Mouse (Mus musculus) liver, postnatal 0 days (tissue): Measurements from ENCODE around the gene Nup205. TPM values are rescaled to one million over a fixed set of nuclear protein-coding genes. Genes with fewer than 3 reads are reported as not detected.
A peak's percentile ranks its signal among the peaks of the same experiment; 100 is the strongest.

Source experiments
- ATAC-seq: fragments of 200-750 bp; cut with Nextera tagmentation; 2 replicates; pipeline ENCODE4 v1.8.0; 2017; ENCODE audit warnings: mild to moderate bottlenecking, moderate library complexity
- DNase-seq: peaks from one replicate; pipeline ENCODE4 v3.0.0-alpha.2; 2016
- H3K27ac ChIP-seq: fragments of 300-500 bp; sonication (generic); 2 replicates; pipeline ENCODE4 v1.5.1; 2014; ENCODE audit warnings: antibody characterized with exemption, moderate library complexity, mild to moderate bottlenecking, low read depth
- H3K27me3 ChIP-seq: fragments of 300-500 bp; sonication (generic); 2 replicates; pipeline ENCODE4 v1.6.1; 2014; ENCODE audit warnings: low read length, control low read depth, mixed read lengths; ENCODE audit not compliant: insufficient read depth
- H3K36me3 ChIP-seq: fragments of 300-500 bp; sonication (generic); replicated peaks from 2 replicates; pipeline ENCODE4 v1.6.1; 2014; ENCODE audit warnings: mild to moderate bottlenecking, control low read depth, low read length, moderate library complexity, mixed read lengths; ENCODE audit not compliant: insufficient read depth
- H3K4me1 ChIP-seq: fragments of 300-500 bp; sonication (generic); 2 replicates; pipeline ENCODE4 v1.6.1; 2014; ENCODE audit warnings: antibody characterized with exemption, mild to moderate bottlenecking, control low read depth; ENCODE audit not compliant: insufficient read depth
- H3K4me2 ChIP-seq: fragments of 300-500 bp; sonication (generic); 2 replicates; pipeline ENCODE4 v1.6.1; 2014; ENCODE audit warnings: low read depth, mild to moderate bottlenecking, low read length, moderate library complexity, mixed read lengths
- H3K4me3 ChIP-seq: fragments of 300-500 bp; sonication (generic); 2 replicates; pipeline ENCODE4 v1.5.1; 2014; ENCODE audit warnings: low read depth, low read length
- H3K9ac ChIP-seq: fragments of 300-500 bp; sonication (generic); replicated peaks from 2 replicates; pipeline ENCODE4 v1.6.1; 2014; ENCODE audit warnings: mild to moderate bottlenecking, moderate library complexity
- H3K9me3 ChIP-seq: fragments of 300-500 bp; sonication (generic); 2 replicates; pipeline ENCODE4 v1.6.1; 2016; ENCODE audit warnings: mild to moderate bottlenecking, control low read depth, low read length, mixed read lengths
- CTCF ChIP-seq: sonication (generic); IDR thresholded peaks from 2 replicates; pipeline ENCODE4 v1.5.1; 2016; ENCODE audit warnings: antibody characterized with exemption, low read depth
- EP300 ChIP-seq: IDR thresholded peaks from 2 replicates; pipeline ENCODE4 v1.6.1; 2016; ENCODE audit warnings: antibody characterized with exemption, low read depth, mild to moderate bottlenecking
- WGBS: fragments of 180-500 bp; shearing (Covaris S2); extraction: QIAGEN DNeasy Blood & Tissue Kit; methylation state at CpG from one replicate; pipeline ENCODE4 v1.1.7; 2014; ENCODE audit not compliant: insufficient replicate concordance; 5-methylcytosine and 5-hydroxymethylcytosine counted together
- polyA plus RNA-seq: library from polyadenylated mRNA; unstranded; fragments of >200 nt; fragmentation: Nextera tagmentation; extraction: Ambion mirVana; gene quantifications from 2 replicates; pipeline ENCODE4 v1.2.1, GENCODE M21; 2015

Nup205 gene
- polyA plus RNA-seq, 1 experiment from 2014 or later, result 6.3 TPM

DNA sequence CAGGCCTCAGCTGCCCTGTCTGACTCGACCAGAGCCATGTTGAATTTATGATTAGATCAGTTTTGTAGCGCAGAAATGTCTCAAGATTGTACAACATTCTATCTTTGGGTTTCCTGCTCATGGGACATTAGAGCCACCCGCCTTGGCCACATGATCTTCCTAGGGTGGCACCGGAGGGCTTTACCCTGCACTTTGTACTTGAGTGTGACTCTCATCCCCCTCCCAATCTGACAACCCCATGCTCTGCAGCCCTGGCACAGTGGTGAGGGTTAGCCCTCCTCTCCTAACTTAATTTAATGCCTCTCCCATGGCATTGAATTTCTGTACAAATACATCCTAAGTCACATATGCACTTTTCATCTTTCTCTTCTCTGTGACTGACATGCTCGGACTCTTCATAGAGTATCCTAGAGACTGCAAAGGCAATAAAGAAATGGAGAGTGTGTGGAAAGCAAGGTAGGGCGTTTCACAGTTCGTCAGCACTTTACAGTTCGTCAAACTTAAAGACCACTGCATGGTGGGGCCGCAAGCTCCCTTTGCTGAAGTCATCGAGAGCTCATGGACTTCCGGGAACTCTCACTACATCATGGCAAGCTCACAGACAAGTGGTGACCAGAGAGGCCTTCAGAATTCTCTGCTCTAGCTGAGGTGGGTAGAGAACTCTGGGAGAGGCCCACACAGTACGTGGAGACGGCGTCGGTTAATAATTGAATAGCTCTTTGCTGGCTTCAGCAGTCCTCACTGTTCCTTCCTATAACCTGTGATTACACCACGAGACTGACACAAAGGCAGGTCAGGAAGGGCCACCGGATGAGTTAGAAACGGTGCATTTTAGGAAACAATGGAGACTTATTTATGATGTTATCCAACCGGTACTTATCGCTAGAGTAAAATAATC is 94.9 kb downstream of the Nup205 start:
- no peaks in the 10 kb centered on the region for H3K9me3 ChIP-seq
- H3K4me2 ChIP-seq, result no peak overlapping the region
- H3K27me3 ChIP-seq, result no peaks in the 10 kb centered on the region
- DNase-seq (no peak), ATAC-seq (no peak)
- no peak overlapping the region for H3K4me3 ChIP-seq
- WGBS, result 72% methylated on average over 20 of the region's 20 CpGs
- no peak for TF ChIP-seq EP300
- TF ChIP-seq CTCF, result no peak
- no peaks in the 10 kb centered on the region for H3K36me3 ChIP-seq
- no peak overlapping the region for H3K27ac ChIP-seq
- no peaks in the 10 kb centered on the region for H3K4me1 ChIP-seq
- H3K9ac ChIP-seq, result no peak overlapping the region

DNA sequence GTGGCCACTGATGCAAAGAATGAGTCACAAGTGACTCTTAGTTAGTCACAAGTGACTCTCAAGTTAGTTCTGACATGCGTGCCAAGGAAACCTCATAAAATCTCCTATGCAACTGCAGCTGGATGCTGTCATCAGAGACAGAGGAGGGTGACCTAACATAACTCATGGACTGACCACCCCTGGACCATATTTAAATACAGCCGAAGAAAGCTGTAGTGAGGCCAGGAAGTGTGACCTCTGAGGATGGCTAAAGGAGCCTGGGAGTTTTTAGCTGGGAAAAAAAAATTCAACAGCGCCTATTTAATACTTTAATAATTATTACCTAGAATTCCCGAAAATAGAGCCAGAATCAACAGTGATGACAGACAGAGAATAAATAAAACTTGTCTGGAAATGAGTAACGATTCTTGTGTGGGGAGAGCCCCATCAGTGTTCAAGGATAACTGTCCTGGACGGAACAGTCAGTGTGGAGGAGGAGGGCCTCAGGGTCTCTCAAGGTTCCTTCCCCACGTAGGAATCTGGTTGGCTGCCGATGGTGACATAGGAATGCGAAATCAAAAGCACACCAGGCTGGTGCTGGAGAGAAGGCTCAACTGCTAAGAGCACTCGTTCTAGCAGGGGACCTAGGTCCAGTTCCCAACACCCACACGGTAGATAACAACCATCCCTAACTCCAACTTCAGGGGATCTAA is 96.3 kb downstream of the Nup205 start:
- no peaks in the 10 kb centered on the region for H3K27me3 ChIP-seq
- DNase-seq (no peak), ATAC-seq (no peak)
- no peak overlapping the region for H3K4me2 ChIP-seq
- no peak overlapping the region for H3K9ac ChIP-seq
- no peaks in the 10 kb centered on the region for H3K4me1 ChIP-seq
- no peak for TF ChIP-seq EP300
- no peak for TF ChIP-seq CTCF
- H3K36me3 ChIP-seq, result no peaks in the 10 kb centered on the region
- WGBS, result 71% methylated on average over 11 of the region's 11 CpGs
- no peaks in the 10 kb centered on the region for H3K9me3 ChIP-seq
- no peak overlapping the region for H3K27ac ChIP-seq
- H3K4me3 ChIP-seq, result no peak overlapping the region

DNA sequence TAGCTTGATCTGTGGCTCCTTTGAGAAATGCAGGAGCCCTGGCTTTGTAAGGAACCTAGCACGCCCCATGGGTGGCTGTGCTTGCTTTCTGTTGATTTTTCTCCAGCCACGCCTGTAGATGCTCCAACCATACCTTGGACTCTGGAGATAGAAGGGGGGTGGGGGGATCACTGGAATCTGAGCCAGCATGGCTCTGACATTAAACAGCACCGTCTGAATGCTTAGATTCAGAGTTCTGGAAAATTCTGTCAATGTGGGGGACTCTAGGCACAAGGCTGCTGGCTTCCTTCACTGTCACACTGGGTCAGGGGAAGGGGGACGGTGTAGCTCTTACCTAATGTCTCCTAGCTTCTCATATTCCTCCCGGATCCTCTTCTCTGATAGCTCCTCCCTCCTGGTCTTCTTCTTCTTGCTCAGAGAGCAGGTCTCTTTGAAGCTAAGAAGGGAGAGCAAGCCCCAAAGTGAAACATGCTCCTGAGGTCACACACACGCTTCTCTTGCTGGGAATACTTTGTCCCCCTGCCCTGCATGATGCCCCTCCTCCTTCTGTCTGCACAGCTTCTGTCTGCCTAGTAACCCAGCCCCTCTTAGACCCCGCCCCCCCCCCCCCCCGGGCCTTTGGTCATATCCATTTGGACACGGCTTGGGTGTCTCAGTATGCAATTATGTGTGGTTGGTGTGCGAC is 100.8 kb downstream of the Nup205 start:
- Histone ChIP-seq H3K9ac (no peak overlapping the region), H3K36me3 (no peaks in the 10 kb centered on the region), H3K9me3 (no peaks in the 10 kb centered on the region), H3K27ac (no peak overlapping the region), H3K4me1 (no peaks in the 10 kb centered on the region; the same call in 1 of the 2 replicates), H3K27me3 (no peaks in the 10 kb centered on the region), H3K4me3 (no peak overlapping the region), H3K4me2 (no peak overlapping the region)
- ATAC-seq (no peak), DNase-seq (no peak)
- WGBS, result 64% methylated on average over 10 of the region's 10 CpGs
- TF ChIP-seq CTCF, result no peak
- no peak for TF ChIP-seq EP300

DNA sequence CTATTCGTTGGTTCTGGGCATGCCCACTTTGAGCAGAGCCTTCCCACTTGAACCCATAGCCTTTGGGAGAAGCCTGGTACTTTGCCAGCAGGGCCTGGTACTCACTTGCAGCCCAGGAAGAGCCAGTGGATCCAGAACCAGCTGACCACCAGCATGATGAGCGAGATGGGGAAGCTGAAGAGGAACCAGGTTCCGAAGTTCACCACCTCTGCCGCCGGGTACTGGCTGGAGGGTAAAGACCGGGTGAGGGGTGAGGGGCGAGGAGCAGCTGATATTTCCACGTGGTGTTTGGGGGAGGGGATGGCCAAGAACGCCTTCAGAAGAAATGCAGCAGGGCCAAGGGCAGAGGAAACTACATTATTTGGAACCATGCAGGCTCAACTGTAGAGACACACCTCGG is 102.1 kb downstream of the Nup205 start:
- no peak overlapping the region for H3K27ac ChIP-seq
- 58% methylated on average over 10 of the region's 10 CpGs for WGBS
- H3K4me1 ChIP-seq, result no peaks in the 10 kb centered on the region; the same call in 1 of the 2 replicates
- H3K4me3 ChIP-seq, result no peak overlapping the region
- no peaks in the 10 kb centered on the region for H3K36me3 ChIP-seq
- TF ChIP-seq CTCF (no peak), EP300 (no peak)
- ATAC-seq, result no peak
- H3K27me3 ChIP-seq, result no peaks in the 10 kb centered on the region
- DNase-seq, result no peak
- no peak overlapping the region for H3K4me2 ChIP-seq
- no peak overlapping the region for H3K9ac ChIP-seq
- no peaks in the 10 kb centered on the region for H3K9me3 ChIP-seq

DNA sequence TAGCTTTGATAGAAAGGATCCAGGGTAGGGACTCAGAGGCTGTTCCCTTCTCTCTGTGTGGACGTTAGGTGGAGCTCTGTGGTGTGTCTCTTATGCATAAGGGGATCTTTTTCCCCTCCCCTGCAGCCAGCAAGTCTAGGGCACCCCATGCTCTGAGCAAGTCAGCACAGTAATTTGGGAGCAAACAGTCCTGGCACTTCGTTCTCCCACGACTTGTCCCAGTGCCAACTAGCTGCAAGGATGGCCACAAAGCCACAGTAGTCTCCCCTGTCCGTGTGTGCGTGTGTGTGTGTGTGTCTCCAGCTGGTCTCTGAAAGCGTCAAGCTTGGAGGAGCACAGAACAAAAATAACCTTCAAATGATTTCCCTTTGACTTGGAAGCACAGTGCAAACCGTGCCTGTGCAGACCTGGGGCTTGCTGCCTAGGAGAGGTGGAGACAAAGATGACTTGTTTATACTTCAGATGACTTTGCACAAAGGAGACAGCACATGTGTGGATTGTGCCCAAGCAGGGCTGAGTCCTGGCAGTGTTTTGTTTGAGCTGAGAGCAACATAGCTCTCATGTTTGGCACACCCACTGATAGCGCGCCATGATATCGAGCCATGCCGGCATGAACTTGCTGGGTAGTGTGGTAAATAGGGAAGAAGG is 111.0 kb downstream of the Nup205 start:
- Histone ChIP-seq H3K27ac (no peak overlapping the region), H3K9me3 (no peaks in the 10 kb centered on the region), H3K4me2 (no peak overlapping the region), H3K4me1 (peaks cover 6% of the 10 kb centered on the region; the same call in 1 of the 2 replicates), H3K9ac (no peak overlapping the region), H3K36me3 (no peaks in the 10 kb centered on the region), H3K27me3 (no peaks in the 10 kb centered on the region), H3K4me3 (no peak overlapping the region)
- TF ChIP-seq EP300 (no peak), CTCF (no peak)
- ATAC-seq, result 0 out of 2 replicates have a peak, but pooled peaks have one; percentile 25
- no peak for DNase-seq
- WGBS, result 66% methylated on average over 11 of the region's 11 CpGs

DNA sequence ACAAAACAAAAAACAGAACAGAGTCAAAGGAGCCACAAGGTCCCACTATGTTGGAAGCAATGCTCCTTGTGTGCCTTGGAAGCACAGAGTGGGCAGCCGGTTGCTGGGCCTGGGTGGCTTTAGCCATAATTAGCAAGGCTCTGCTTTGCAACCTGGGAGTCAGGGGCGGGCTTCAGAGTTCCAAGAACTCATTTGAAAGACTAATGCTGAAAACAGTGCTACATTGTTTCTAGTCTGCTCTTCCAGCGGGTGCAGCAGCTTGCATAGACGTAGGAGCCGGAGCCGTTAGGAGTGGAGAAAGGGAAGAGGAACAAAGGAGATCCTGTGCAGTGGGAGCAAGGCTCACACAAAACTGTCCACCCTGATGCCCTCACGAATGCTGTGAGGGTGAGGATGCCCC is 111.7 kb downstream of the Nup205 start:
- Histone ChIP-seq H3K27me3 (no peaks in the 10 kb centered on the region), H3K4me3 (no peak overlapping the region), H3K9me3 (no peaks in the 10 kb centered on the region), H3K4me1 (peaks cover 6% of the 10 kb centered on the region; the same call in 1 of the 2 replicates), H3K4me2 (no peak overlapping the region), H3K36me3 (no peaks in the 10 kb centered on the region), H3K27ac (no peak overlapping the region), H3K9ac (no peak overlapping the region)
- TF ChIP-seq CTCF (no peak), EP300 (no peak)
- WGBS, result 71% methylated on average over 7 of the region's 7 CpGs
- ATAC-seq (no peak), DNase-seq (no peak)
